ENCODE assay signal across 15 mouse cellular contexts in the genomic region with DNA sequence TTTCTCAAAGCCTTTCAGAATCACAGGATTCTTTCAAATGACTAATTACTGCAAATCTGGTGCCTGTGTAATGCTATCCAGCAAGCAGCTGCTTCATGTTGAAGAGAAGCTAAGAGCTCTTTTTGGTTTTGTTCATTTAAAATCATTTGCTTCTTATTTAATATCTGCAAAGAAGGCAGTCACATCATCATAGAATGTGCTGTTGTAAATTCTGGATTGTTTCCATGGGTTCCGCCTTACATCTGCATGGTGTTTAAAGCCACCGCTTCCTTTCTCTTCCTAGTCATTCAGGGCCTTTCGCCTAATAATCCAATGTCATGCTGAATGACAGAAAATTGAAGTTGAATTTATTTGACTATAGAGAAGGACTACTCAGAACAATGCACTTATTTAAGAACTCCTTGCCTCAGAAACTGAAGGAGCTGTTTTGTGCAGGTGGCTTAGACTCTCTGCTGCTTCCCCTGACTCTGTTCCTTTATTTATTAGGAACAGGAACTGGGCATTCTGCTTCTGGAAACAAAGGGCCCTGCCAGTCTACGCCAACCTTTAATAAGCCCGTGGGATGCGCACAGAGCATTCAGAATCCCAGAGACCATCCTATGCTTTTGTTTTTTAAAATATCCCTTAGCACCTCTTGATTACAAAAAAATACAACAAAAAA.
DNase-seq lines count a peak whose midpoint lies in the region; ATAC-seq and TF ChIP-seq lines count a peak whose summit lies in the region.
"Had no signal": no experiment of that assay in that cellular context is flagged by ENCODE, and none has a peak within 500 bp of the region (broad histone marks: within the 10 kb centered on the region; RNA-seq: fewer than 3 reads in every experiment).

No protein-coding gene starts in this region.

- no peak overlapping the region for H3K4me2 ChIP-seq in lung, embryonic 14.5 days
- no peak overlapping the region for H3K4me2 ChIP-seq in forebrain, embryonic 14.5 days (ENCODE audit: low read length)
- H3K4me2 ChIP-seq: neural tube, embryonic 15.5 days had no signal

- no peak for TF ChIP-seq CTCF in lung, embryonic 14.5 days (IDR thresholded peaks at IDR 0.05; ENCODE audit: low read depth)

- 73% methylated on average over 6 of the region's 6 CpGs for WGBS in lung, embryonic 14.5 days
- WGBS in forebrain, embryonic 14.5 days: 7% methylated on average over 6 of the region's 6 CpGs
- WGBS in midbrain, embryonic 10.5 days: 44% methylated on average over 6 of the region's 6 CpGs

- H3K36me3 ChIP-seq in lung, embryonic 14.5 days (ENCODE audit: insufficient read depth): no peaks in the 10 kb centered on the region
- no peaks in the 10 kb centered on the region for H3K36me3 ChIP-seq in forebrain, embryonic 14.5 days (ENCODE audit: control insufficient read depth, insufficient read depth, low read length)
- no peaks in the 10 kb centered on the region for H3K36me3 ChIP-seq in midbrain, embryonic 10.5 days
- H3K36me3 ChIP-seq: neural tube, embryonic 15.5 days had no signal

- no peak for ATAC-seq in lung, embryonic 14.5 days (ENCODE audit: insufficient read depth)
- peak; percentile 82 for ATAC-seq in forebrain, embryonic 14.5 days
- ATAC-seq in frontal cortex, adult (ENCODE audit: low TSS enrichment): no peak
- ATAC-seq: Patski had no signal

- H3K9ac ChIP-seq in lung, embryonic 14.5 days: no peak overlapping the region
- H3K9ac ChIP-seq in forebrain, embryonic 14.5 days (ENCODE audit: low read length): peak overlapping the region; percentile 5; the same call in 1 of the 2 replicates
- H3K9ac ChIP-seq: neural tube, embryonic 15.5 days had no signal

- H3K27me3 ChIP-seq in lung, embryonic 14.5 days (ENCODE audit: insufficient read depth, low read length): no peaks in the 10 kb centered on the region
- H3K27me3 ChIP-seq in forebrain, embryonic 14.5 days (replicated peaks; ENCODE audit: control insufficient read depth, insufficient read depth, low read length): no peaks in the 10 kb centered on the region
- H3K27me3 ChIP-seq in midbrain, embryonic 10.5 days (ENCODE audit: low read depth, poor library complexity, severe bottlenecking): no peaks in the 10 kb centered on the region; the same call in 1 of the 2 replicates
- H3K27me3 ChIP-seq: CH12.LX; neural tube, embryonic 15.5 days; Patski had no signal

- H3K9me3 ChIP-seq in lung, embryonic 14.5 days (ENCODE audit: low read depth, low read length): no peaks in the 10 kb centered on the region
- no peaks in the 10 kb centered on the region for H3K9me3 ChIP-seq in forebrain, embryonic 14.5 days (replicated peaks; ENCODE audit: control insufficient read depth, low read length)
- H3K9me3 ChIP-seq in midbrain, embryonic 10.5 days (replicated peaks): no peaks in the 10 kb centered on the region
- H3K9me3 ChIP-seq: neural tube, embryonic 15.5 days had no signal

- DNase-seq in lung, embryonic 14.5 days: peak; percentile 12
- DNase-seq in lung, postnatal 10 days: no peak
- peak; percentile 83 for DNase-seq in forebrain, embryonic 14.5 days (ENCODE audit: low spot score)
- no peak for DNase-seq in midbrain, embryonic 10.5 days (ENCODE audit: low spot score)
- DNase-seq in retina, postnatal 1 day: no peak
- DNase-seq in spleen, postnatal 10 days (ENCODE audit: low spot score in 2 of 2): no peak
- DNase-seq: cerebellum, postnatal 14 days; heart, postnatal 36 days; kidney, adult 2 months; layer of hippocampus, postnatal 36 days; lung, adult 2 months had no signal

- no peaks in the 10 kb centered on the region for H3K4me1 ChIP-seq in lung, embryonic 14.5 days (ENCODE audit: insufficient read depth)
- peaks cover 11% of the 10 kb centered on the region for H3K4me1 ChIP-seq in forebrain, embryonic 14.5 days (ENCODE audit: control insufficient read depth, insufficient read depth, low read length)
- H3K4me1 ChIP-seq in midbrain, embryonic 10.5 days: peaks cover 41% of the 10 kb centered on the region

- no peak overlapping the region for H3K4me3 ChIP-seq in lung, embryonic 14.5 days (ENCODE audit: low read depth, low read length)
- no peak overlapping the region for H3K4me3 ChIP-seq in forebrain, embryonic 14.5 days (ENCODE audit: low read depth, low read length)
- no peak overlapping the region for H3K4me3 ChIP-seq in midbrain, embryonic 10.5 days
- H3K4me3 ChIP-seq: neural tube, embryonic 15.5 days had no signal

- H3K27ac ChIP-seq in lung, embryonic 14.5 days (ENCODE audit: low read depth): no peak overlapping the region
- H3K27ac ChIP-seq in forebrain, embryonic 14.5 days (ENCODE audit: low read depth, low read length): peak overlapping the region; percentile 70
- peak overlapping the region; percentile 60 for H3K27ac ChIP-seq in midbrain, embryonic 10.5 days (replicated peaks)
- H3K27ac ChIP-seq: neural tube, embryonic 15.5 days had no signal

Comparison
In these comparisons a context has a peak if more than half of its experiments do, and no peak if none do; other contexts are left out.
1. DNase-seq: peak in lung, embryonic 14.5 days (single experiment) and forebrain, embryonic 14.5 days (single experiment); none in lung, postnatal 10 days (single experiment), midbrain, embryonic 10.5 days (single experiment), retina, postnatal 1 day (single experiment) and spleen, postnatal 10 days (0 of 2).